Mouse (Mus musculus): ENCODE results near the gene Slc35f3. TPM values are rescaled to one million over a fixed set of nuclear protein-coding genes. Genes with fewer than 3 reads are reported as not detected.

The Slc35f3 gene
- polyA plus RNA-seq, 1 experiment: 0.14 TPM

- Histone ChIP-seq H3K4me3 (ENCODE audit: control insufficient read depth, low read depth, low read length) (no peak overlapping the region), H3K36me3 (ENCODE audit: control insufficient read depth, insufficient read depth, low read length) (no peaks in the 10 kb centered on the region), H3K4me1 (ENCODE audit: control insufficient read depth, insufficient read depth, low read length) (no peaks in the 10 kb centered on the region), H3K27ac (ENCODE audit: control insufficient read depth, insufficient read depth, low read depth, low read length) (no peak overlapping the region), H3K27me3 (ENCODE audit: control insufficient read depth, insufficient read depth, low read length) (no peaks in the 10 kb centered on the region)
- TF ChIP-seq CTCF (IDR thresholded peaks at IDR 0.05; ENCODE audit: control insufficient read depth, insufficient read depth, insufficient replicate concordance, low read depth, low read length) (no peak), POLR2A (IDR thresholded peaks at IDR 0.05; ENCODE audit: control insufficient read depth, low read depth, low read length) (no peak)
These were observed 60.9 kb downstream of the Slc35f3 start for GRCm38 (mm10) chr8:126359296-126359695.

- Histone ChIP-seq H3K4me1 (ENCODE audit: control insufficient read depth, insufficient read depth, low read length) (no peaks in the 10 kb centered on the region), H3K4me3 (ENCODE audit: control insufficient read depth, low read depth, low read length) (no peak overlapping the region), H3K27me3 (ENCODE audit: control insufficient read depth, insufficient read depth, low read length) (no peaks in the 10 kb centered on the region), H3K27ac (ENCODE audit: control insufficient read depth, insufficient read depth, low read depth, low read length) (no peak overlapping the region), H3K36me3 (ENCODE audit: control insufficient read depth, insufficient read depth, low read length) (no peaks in the 10 kb centered on the region)
- TF ChIP-seq POLR2A (IDR thresholded peaks at IDR 0.05; ENCODE audit: control insufficient read depth, low read depth, low read length) (no peak), CTCF (IDR thresholded peaks at IDR 0.05; ENCODE audit: control insufficient read depth, insufficient read depth, insufficient replicate concordance, low read depth, low read length) (no peak)
These were observed 61.7 kb downstream of the Slc35f3 start for GRCm38 (mm10) chr8:126360106-126360505.

- no peak overlapping the region for H3K4me3 ChIP-seq (ENCODE audit: control insufficient read depth, low read depth, low read length)
- TF ChIP-seq POLR2A (IDR thresholded peaks at IDR 0.05; ENCODE audit: control insufficient read depth, low read depth, low read length) (no peak), CTCF (IDR thresholded peaks at IDR 0.05; ENCODE audit: control insufficient read depth, insufficient read depth, insufficient replicate concordance, low read depth, low read length) (no peak)
- H3K27ac ChIP-seq (ENCODE audit: control insufficient read depth, insufficient read depth, low read depth, low read length): no peak overlapping the region
- no peaks in the 10 kb centered on the region for H3K36me3 ChIP-seq (ENCODE audit: control insufficient read depth, insufficient read depth, low read length)
- no peaks in the 10 kb centered on the region for H3K4me1 ChIP-seq (ENCODE audit: control insufficient read depth, insufficient read depth, low read length)
- no peaks in the 10 kb centered on the region for H3K27me3 ChIP-seq (ENCODE audit: control insufficient read depth, insufficient read depth, low read length)
These were observed 62.3 kb downstream of the Slc35f3 start for GRCm38 (mm10) chr8:126360701-126361100.

- no peaks in the 10 kb centered on the region for H3K4me1 ChIP-seq (ENCODE audit: control insufficient read depth, insufficient read depth, low read length)
- TF ChIP-seq POLR2A (IDR thresholded peaks at IDR 0.05; ENCODE audit: control insufficient read depth, low read depth, low read length) (no peak), CTCF (IDR thresholded peaks at IDR 0.05; ENCODE audit: control insufficient read depth, insufficient read depth, insufficient replicate concordance, low read depth, low read length) (no peak)
These were observed 67.9 kb downstream of the Slc35f3 start for GRCm38 (mm10) chr8:126366251-126366650.

GRCm38 (mm10) chr8:126368349-126369054, 70.1 kb downstream of the Slc35f3 start:
- Histone ChIP-seq H3K4me1 (ENCODE audit: control insufficient read depth, insufficient read depth, low read length) (no peaks in the 10 kb centered on the region), H3K27me3 (ENCODE audit: control insufficient read depth, insufficient read depth, low read length) (no peaks in the 10 kb centered on the region), H3K4me3 (ENCODE audit: control insufficient read depth, low read depth, low read length) (no peak overlapping the region), H3K27ac (ENCODE audit: control insufficient read depth, insufficient read depth, low read depth, low read length) (no peak overlapping the region), H3K36me3 (ENCODE audit: control insufficient read depth, insufficient read depth, low read length) (no peaks in the 10 kb centered on the region)
- no peak for TF ChIP-seq POLR2A (IDR thresholded peaks at IDR 0.05; ENCODE audit: control insufficient read depth, low read depth, low read length)
- no peak for TF ChIP-seq CTCF (IDR thresholded peaks at IDR 0.05; ENCODE audit: control insufficient read depth, insufficient read depth, insufficient replicate concordance, low read depth, low read length)

More at GRCm38 (mm10) chr8:126366251-126366650, 67.9 kb downstream of the Slc35f3 start:
- no peak overlapping the region for H3K4me3 ChIP-seq (ENCODE audit: control insufficient read depth, low read depth, low read length)
- H3K27ac ChIP-seq (ENCODE audit: control insufficient read depth, insufficient read depth, low read depth, low read length): no peak overlapping the region
- H3K36me3 ChIP-seq (ENCODE audit: control insufficient read depth, insufficient read depth, low read length): no peaks in the 10 kb centered on the region
- H3K27me3 ChIP-seq (ENCODE audit: control insufficient read depth, insufficient read depth, low read length): no peaks in the 10 kb centered on the region

DNA sequence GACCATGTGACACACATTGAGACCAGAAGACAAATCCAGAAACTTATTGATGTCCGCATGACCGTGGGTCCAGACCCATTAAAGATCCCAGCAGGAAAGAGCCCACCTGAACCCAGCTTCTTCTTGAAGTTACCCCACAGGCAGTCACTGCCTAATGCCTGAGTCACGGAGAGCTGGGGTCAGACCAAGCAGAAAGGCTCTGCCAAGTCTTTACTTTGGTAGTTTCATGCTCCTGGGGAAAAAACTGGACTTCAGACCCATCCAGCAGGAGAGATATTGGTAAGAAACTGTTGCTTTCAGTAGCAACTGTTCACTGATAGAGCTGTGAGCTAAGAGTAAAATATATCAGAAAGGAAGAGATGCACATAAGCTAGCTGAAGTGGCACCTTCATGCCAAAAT, 73.5 kb downstream of the Slc35f3 start:
- H3K27me3 ChIP-seq (ENCODE audit: control insufficient read depth, insufficient read depth, low read length): no peaks in the 10 kb centered on the region
- H3K4me1 ChIP-seq (ENCODE audit: control insufficient read depth, insufficient read depth, low read length): no peaks in the 10 kb centered on the region
- no peak for TF ChIP-seq POLR2A (IDR thresholded peaks at IDR 0.05; ENCODE audit: control insufficient read depth, low read depth, low read length)
- no peak for TF ChIP-seq CTCF (IDR thresholded peaks at IDR 0.05; ENCODE audit: control insufficient read depth, insufficient read depth, insufficient replicate concordance, low read depth, low read length)
- H3K27ac ChIP-seq (ENCODE audit: control insufficient read depth, insufficient read depth, low read depth, low read length): no peak overlapping the region
- H3K36me3 ChIP-seq (ENCODE audit: control insufficient read depth, insufficient read depth, low read length): no peaks in the 10 kb centered on the region
- no peak overlapping the region for H3K4me3 ChIP-seq (ENCODE audit: control insufficient read depth, low read depth, low read length)

- no peaks in the 10 kb centered on the region for H3K36me3 ChIP-seq (ENCODE audit: control insufficient read depth, insufficient read depth, low read length)
- no peak overlapping the region for H3K4me3 ChIP-seq (ENCODE audit: control insufficient read depth, low read depth, low read length)
- H3K27ac ChIP-seq (ENCODE audit: control insufficient read depth, insufficient read depth, low read depth, low read length): no peak overlapping the region
- TF ChIP-seq CTCF (IDR thresholded peaks at IDR 0.05; ENCODE audit: control insufficient read depth, insufficient read depth, insufficient replicate concordance, low read depth, low read length) (no peak), POLR2A (IDR thresholded peaks at IDR 0.05; ENCODE audit: control insufficient read depth, low read depth, low read length) (no peak)
- no peaks in the 10 kb centered on the region for H3K27me3 ChIP-seq (ENCODE audit: control insufficient read depth, insufficient read depth, low read length)
- no peaks in the 10 kb centered on the region for H3K4me1 ChIP-seq (ENCODE audit: control insufficient read depth, insufficient read depth, low read length)
These were observed 81.2 kb downstream of the Slc35f3 start for GRCm38 (mm10) chr8:126379580-126379979.

Measured in testis, adult 2 months (tissue).